Mouse (Mus musculus) intestine, postnatal 0 days (tissue): Measurements from ENCODE around the gene Abcg4. TPM values are rescaled to one million over a fixed set of nuclear protein-coding genes. Genes with fewer than 3 reads are reported as not detected.
"Not testable (repeated sequence)": the region's sequence is repeated elsewhere in the genome, so short reads cannot be mapped to it uniquely, and the experiment has no call there.

Experiments used
- ATAC-seq: fragments of 200-750 bp; cut with Nextera tagmentation; 2 replicates; pipeline ENCODE4 v1.8.0; 2017; ENCODE audit warnings: mild to moderate bottlenecking, moderate TSS enrichment, moderate library complexity
- H3K27ac ChIP-seq: fragments of 300-500 bp; sonication (generic); 2 replicates; pipeline ENCODE4 v1.5.1; 2014; ENCODE audit warnings: mild to moderate bottlenecking, low read depth, low read length, moderate library complexity
- H3K27me3 ChIP-seq: fragments of 300-500 bp; sonication (generic); replicated peaks from 2 replicates; pipeline ENCODE4 v1.6.1; 2014; ENCODE audit warnings: low read length, mixed read lengths; ENCODE audit not compliant: control insufficient read depth, insufficient read depth
- H3K36me3 ChIP-seq: fragments of 300-500 bp; sonication (generic); 2 replicates; pipeline ENCODE4 v1.6.1; 2014; ENCODE audit warnings: mild to moderate bottlenecking, moderate library complexity; ENCODE audit not compliant: control insufficient read depth, insufficient read depth
- H3K4me1 ChIP-seq: fragments of 300-500 bp; sonication (generic); replicated peaks from 2 replicates; pipeline ENCODE4 v1.6.1; 2014; ENCODE audit warnings: antibody characterized with exemption, low read length, mixed read lengths; ENCODE audit not compliant: control insufficient read depth, insufficient read depth
- H3K4me2 ChIP-seq: fragments of 300-500 bp; sonication (generic); replicated peaks from 2 replicates; pipeline ENCODE4 v1.6.1; 2014; ENCODE audit warnings: low read depth, mild to moderate bottlenecking, moderate library complexity
- H3K4me3 ChIP-seq: fragments of 300-500 bp; sonication (generic); 2 replicates; pipeline ENCODE4 v1.5.1; 2014; ENCODE audit warnings: low read depth, low read length
- H3K9ac ChIP-seq: fragments of 300-500 bp; sonication (generic); 2 replicates; pipeline ENCODE4 v1.6.1; 2014; ENCODE audit warnings: mild to moderate bottlenecking, low read depth, low read length
- H3K9me3 ChIP-seq: fragments of 300-500 bp; sonication (generic); 2 replicates; pipeline ENCODE4 v1.6.1; 2016; ENCODE audit warnings: mixed run types; ENCODE audit not compliant: control insufficient read depth
- CTCF ChIP-seq: sonication (generic); IDR thresholded peaks from 2 replicates; pipeline ENCODE4 v1.5.1; 2016; ENCODE audit warnings: low read depth, mild to moderate bottlenecking, control low read depth, antibody characterized with exemption, moderate library complexity
- WGBS: fragments of 180-500 bp; shearing (Covaris S2); extraction: QIAGEN DNeasy Blood & Tissue Kit; methylation state at CpG from one replicate; pipeline ENCODE4 v1.1.7; 2014; 5-methylcytosine and 5-hydroxymethylcytosine counted together
- polyA plus RNA-seq: library from polyadenylated mRNA; unstranded; fragments of >200 nt; fragmentation: Nextera tagmentation; extraction: Ambion mirVana; gene quantifications from 2 replicates; pipeline ENCODE4 v1.2.1, GENCODE M21; 2015

Gene Abcg4
- polyA plus RNA-seq, 1 experiment from 2014 or later, result 1.1 TPM

DNA sequence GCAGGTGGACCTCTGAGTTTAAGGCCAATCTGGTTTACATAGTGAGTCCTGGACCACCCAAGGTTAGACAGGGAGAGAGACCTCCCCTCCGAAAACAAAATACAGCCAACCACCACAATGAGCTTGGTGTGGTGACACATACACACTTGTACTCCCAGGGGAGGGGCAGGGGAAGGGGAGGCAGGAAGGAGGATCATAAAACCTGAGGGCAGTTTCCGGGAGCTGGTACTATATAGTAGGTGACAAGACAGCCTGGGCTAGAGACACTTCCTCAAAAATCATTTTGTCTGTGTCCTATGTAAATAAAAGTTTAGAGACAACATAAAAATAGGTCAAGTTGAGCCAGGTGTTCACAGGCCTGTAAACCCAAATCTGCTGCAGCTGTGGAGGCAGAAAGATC, 18.8 kb upstream of the Abcg4 start:
- Histone ChIP-seq H3K4me1 (0 out of 2 replicates have a peak, but pooled peaks cover 9% of the 10 kb centered on the region), H3K9ac (no peak overlapping the region), H3K9me3 (no peaks in the 10 kb centered on the region), H3K36me3 (peaks cover 5% of the 10 kb centered on the region), H3K27me3 (no peaks in the 10 kb centered on the region), H3K27ac (no peak overlapping the region), H3K4me2 (no peak overlapping the region), H3K4me3 (no peak overlapping the region)
- no peak for TF ChIP-seq CTCF
- WGBS, result 77% methylated on average over 2 of the region's 2 CpGs
- no peak for ATAC-seq

DNA sequence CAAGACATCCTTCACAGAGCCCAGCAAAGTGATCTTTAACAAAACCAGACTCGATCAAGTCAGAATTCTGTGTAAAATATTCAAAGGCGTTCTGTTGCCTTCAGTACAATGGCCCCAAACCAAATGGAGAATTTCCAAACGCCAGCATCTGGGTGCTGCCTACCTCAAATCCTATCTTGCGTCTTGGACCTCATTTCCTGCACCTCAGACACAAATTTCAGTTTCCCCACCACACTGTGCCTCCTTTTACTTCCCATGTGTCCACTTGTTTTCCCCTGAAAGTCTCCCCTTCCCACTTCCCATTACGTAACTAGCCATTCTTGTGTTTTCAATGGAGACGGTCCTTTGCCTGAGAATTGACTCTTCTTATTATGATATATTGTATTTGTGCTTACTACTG, 18.1 kb upstream of the Abcg4 start:
- 86% methylated on average over 6 of the region's 6 CpGs for WGBS
- no peak for ATAC-seq
- 0 out of 2 replicates have a peak, but pooled peaks cover 9% of the 10 kb centered on the region for H3K4me1 ChIP-seq
- no peak overlapping the region for H3K9ac ChIP-seq
- H3K9me3 ChIP-seq, result no peaks in the 10 kb centered on the region
- TF ChIP-seq CTCF, result no peak
- no peak overlapping the region for H3K4me3 ChIP-seq
- no peak overlapping the region for H3K27ac ChIP-seq
- H3K27me3 ChIP-seq, result no peaks in the 10 kb centered on the region
- H3K4me2 ChIP-seq, result no peak overlapping the region
- H3K36me3 ChIP-seq, result peaks cover 13% of the 10 kb centered on the region

DNA sequence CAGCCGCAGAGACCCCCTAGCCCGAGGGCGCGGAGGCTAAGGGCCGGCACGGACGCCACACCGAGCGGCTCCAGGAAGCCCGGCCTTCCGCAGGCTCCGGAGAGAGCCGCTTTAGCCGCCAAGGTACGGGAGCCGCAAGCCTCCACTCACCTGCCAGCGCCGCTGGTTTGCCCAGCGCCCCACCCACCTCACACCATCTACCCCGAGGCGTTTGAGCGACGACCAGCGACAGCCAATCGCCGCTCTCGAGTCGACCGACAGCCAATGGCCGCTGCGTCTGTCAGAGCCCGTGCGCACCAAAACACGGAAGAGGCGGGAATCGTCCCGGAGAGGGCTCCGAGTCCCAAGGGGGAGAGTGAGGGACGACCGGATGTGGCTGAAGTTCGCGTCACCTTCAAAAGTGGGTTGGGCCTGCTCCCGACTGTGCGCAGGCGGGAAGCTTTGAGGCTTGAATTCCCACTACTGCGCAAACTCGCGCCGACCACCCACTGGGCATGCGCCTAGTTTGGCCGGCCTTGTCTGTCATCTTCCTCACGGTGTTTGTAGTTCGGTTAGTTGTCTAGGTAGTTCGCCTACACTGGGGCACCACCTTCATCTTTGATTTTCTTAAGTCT, 17.2 kb upstream of the Abcg4 start, which contains the start of gene Hinfp:
TSS of gene Hinfp (minus strand) at position 206 of the 614 bp plus-strand sequence.
- Histone ChIP-seq H3K27me3 (no peaks in the 10 kb centered on the region), H3K36me3 (peaks cover 21% of the 10 kb centered on the region), H3K9ac (peak within 1 kb of the TSS; percentile 84), H3K27ac (peak within 1 kb of the TSS; percentile 88), H3K9me3 (no peaks in the 10 kb centered on the region), H3K4me3 (peak within 1 kb of the TSS; percentile 93), H3K4me2 (peak within 1 kb of the TSS; percentile 82), H3K4me1 (0 out of 2 replicates have a peak, but pooled peaks cover 9% of the 10 kb centered on the region)
- under 1% methylated on average over 54 of the region's 54 CpGs for WGBS
- TF ChIP-seq CTCF, result no peak
- peak; percentile 99 for ATAC-seq

DNA sequence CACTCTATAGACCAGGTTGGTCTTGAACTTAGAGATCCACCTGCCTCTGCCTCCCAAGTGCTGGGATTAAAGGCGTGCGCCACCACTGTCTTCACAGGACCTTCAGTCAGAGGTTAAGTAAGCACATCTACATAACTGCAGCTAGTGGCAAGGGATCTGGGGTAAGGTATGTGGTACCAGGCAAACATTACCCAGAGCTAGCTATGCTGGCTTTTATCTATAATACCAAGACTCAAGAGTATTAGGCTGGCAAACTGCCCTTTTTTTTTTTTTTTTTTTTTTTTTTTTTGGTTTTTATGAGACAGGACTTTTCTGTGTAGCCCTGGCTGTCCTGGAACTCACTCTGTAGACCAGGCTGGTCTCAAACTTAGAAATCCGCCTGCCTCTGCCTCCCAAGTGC, 11.6 kb upstream of the Abcg4 start:
- not testable (repeated sequence) for H3K27ac ChIP-seq, H3K9me3 ChIP-seq, H3K4me3 ChIP-seq, H3K9ac ChIP-seq, H3K4me1 ChIP-seq, ATAC-seq, H3K4me2 ChIP-seq, H3K27me3 ChIP-seq
- WGBS, result 92% methylated on average over 3 of the region's 3 CpGs
- peaks cover 68% of the 10 kb centered on the region for H3K36me3 ChIP-seq

DNA sequence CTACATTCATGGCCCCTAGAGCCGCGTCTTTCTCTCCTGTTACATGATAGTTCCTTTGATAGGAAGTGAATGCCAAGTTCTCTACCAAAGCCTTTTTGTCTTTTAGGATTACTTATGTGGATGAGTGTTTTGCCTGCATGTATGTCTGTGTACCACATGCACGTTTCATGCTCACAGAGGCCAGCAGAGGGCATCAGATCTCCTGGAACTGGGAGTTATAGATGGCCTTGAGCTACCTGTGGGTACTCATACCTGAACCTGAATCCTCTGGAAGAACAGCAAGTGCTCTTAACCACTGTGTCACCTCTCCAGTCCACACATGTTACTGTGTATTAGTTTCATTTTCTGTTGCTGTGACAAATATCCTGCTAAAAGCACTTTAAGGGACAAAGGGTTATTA, 4.1 kb upstream of the Abcg4 start:
- H3K9ac ChIP-seq, result no peak overlapping the region
- H3K4me1 ChIP-seq, result 0 out of 2 replicates have a peak, but pooled peaks cover 7% of the 10 kb centered on the region
- peaks cover 7% of the 10 kb centered on the region; the same call in 1 of the 2 replicates for H3K27me3 ChIP-seq
- peak; percentile 83 for TF ChIP-seq CTCF
- no peak for ATAC-seq
- peaks cover 69% of the 10 kb centered on the region for H3K36me3 ChIP-seq
- H3K9me3 ChIP-seq, result no peaks in the 10 kb centered on the region
- H3K4me3 ChIP-seq, result no peak overlapping the region
- H3K4me2 ChIP-seq, result no peak overlapping the region
- H3K27ac ChIP-seq, result no peak overlapping the region
- WGBS, result 67% methylated on average over 3 of the region's 3 CpGs

DNA sequence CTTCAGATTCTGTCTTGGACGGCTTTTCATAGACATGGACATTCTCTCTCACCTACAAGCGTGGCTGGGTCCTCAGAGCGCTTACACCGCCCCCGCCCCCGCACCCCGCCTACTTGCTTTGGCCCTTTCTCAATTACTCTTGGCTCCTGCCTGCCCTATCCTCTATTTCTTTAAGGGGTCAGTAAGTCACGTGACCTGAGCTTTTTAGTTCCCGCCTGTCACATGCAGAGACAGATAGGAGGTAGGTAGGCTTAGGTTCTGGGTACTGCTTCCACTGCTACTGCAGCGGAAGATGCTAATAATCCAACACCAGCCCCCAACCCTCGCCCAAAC, 510 bp upstream of the Abcg4 start:
- Histone ChIP-seq H3K27me3 (peaks cover 8% of the 10 kb centered on the region; the same call in 1 of the 2 replicates), H3K4me1 (0 out of 2 replicates have a peak, but pooled peaks cover 7% of the 10 kb centered on the region), H3K4me3 (peak overlapping the region; percentile 53; the same call in 1 of the 2 replicates), H3K9me3 (no peaks in the 10 kb centered on the region), H3K27ac (no peak overlapping the region), H3K4me2 (peak overlapping the region; percentile 80), H3K9ac (no peak overlapping the region), H3K36me3 (peaks cover 37% of the 10 kb centered on the region)
- ATAC-seq, result no peak
- no peak for TF ChIP-seq CTCF
- WGBS, result 17% methylated on average over 11 of the region's 11 CpGs
